Mouse (Mus musculus) granulocyte monocyte progenitor cell, adult 5-6 weeks (primary cell): Measurements from ENCODE around the gene Psme1. TPM values are rescaled to one million over a fixed set of nuclear protein-coding genes. Genes with fewer than 3 reads are reported as not detected.

Experiments used
- total RNA-seq, 2 experiments: library from RNA; stranded (forward) in 1 of 2; stranded (reverse) in 1 of 2; fragments of 200-712, 200-1000 nt in 1 of 2; fragments of >200 nt in 1 of 2; fragmentation: Nextera tagmentation in 1 of 2; gene quantifications; 2 replicates each; pipeline ENCODE4 v1.2.3; 2014 to 2017

Psme1 gene
- total RNA-seq, 2 experiments from 2014 or later, result 325 to 534 TPM

Other genes starting within 250 kb of the Psme1 start
Only the 30 nearest of the 31 such genes appear.
- gene Dhrs4, start 99.4 kb upstream of the Psme1 start, total RNA-seq (2014; fragmentation: Nextera tagmentation), result 47.9 and 63.5 TPM in 2 replicates
- gene Dhrs4, start 99.4 kb upstream of the Psme1 start, total RNA-seq (2017), result 50.5 and 61.6 TPM in 2 replicates
- not detected in 2 replicates for gene Carmil3, start 87.5 kb upstream of the Psme1 start, total RNA-seq (2014; fragmentation: Nextera tagmentation)
- not detected in 2 replicates for gene Carmil3, start 87.5 kb upstream of the Psme1 start, total RNA-seq (2017)
- gene Cpne6, start 67.7 kb upstream of the Psme1 start, total RNA-seq (2014; fragmentation: Nextera tagmentation), result not detected in 2 replicates
- not detected in 2 replicates for gene Cpne6, start 67.7 kb upstream of the Psme1 start, total RNA-seq (2017)
- gene Nrl, start 53.1 kb upstream of the Psme1 start, total RNA-seq (2014; fragmentation: Nextera tagmentation), result not detected in 2 replicates
- not detected in 2 replicates for gene Nrl, start 53.1 kb upstream of the Psme1 start, total RNA-seq (2017)
- gene Pck2, start 37.9 kb upstream of the Psme1 start, total RNA-seq (2014; fragmentation: Nextera tagmentation), result 29.0 and 38.0 TPM in 2 replicates
- 37.2 TPM in 2 replicates for gene Pck2, start 37.9 kb upstream of the Psme1 start, total RNA-seq (2017)
- 50.5 and 65.3 TPM in 2 replicates for gene Dcaf11, start 18.1 kb upstream of the Psme1 start, total RNA-seq (2014; fragmentation: Nextera tagmentation)
- gene Dcaf11, start 18.1 kb upstream of the Psme1 start, total RNA-seq (2017), result 58.3 and 58.7 TPM in 2 replicates
- 1.9 TPM in 1 of 2 replicates, not detected in the other for gene A730061H03Rik, start 17.7 kb upstream of the Psme1 start, total RNA-seq (2014; fragmentation: Nextera tagmentation)
- gene A730061H03Rik, start 17.7 kb upstream of the Psme1 start, total RNA-seq (2017), result 1.0 TPM in 1 of 2 replicates, not detected in the other
- not detected in 2 replicates for gene Fitm1, start 2.5 kb upstream of the Psme1 start, total RNA-seq (2014; fragmentation: Nextera tagmentation)
- gene Fitm1, start 2.5 kb upstream of the Psme1 start, total RNA-seq (2017), result 2.4 TPM in 1 of 2 replicates, not detected in the other
- 0.85 TPM in 1 of 2 replicates, not detected in the other for gene Emc9, start 7.2 kb downstream of the Psme1 start, total RNA-seq (2014; fragmentation: Nextera tagmentation)
- gene Emc9, start 7.2 kb downstream of the Psme1 start, total RNA-seq (2017), result 2.1 and 5.1 TPM in 2 replicates
- 330 and 352 TPM in 2 replicates for gene Psme2, start 13.0 kb downstream of the Psme1 start, total RNA-seq (2014; fragmentation: Nextera tagmentation)
- 225 and 247 TPM in 2 replicates for gene Psme2, start 13.0 kb downstream of the Psme1 start, total RNA-seq (2017)
- gene Rnf31, start 13.6 kb downstream of the Psme1 start, total RNA-seq (2014; fragmentation: Nextera tagmentation), result 20.1 and 21.9 TPM in 2 replicates
- gene Rnf31, start 13.6 kb downstream of the Psme1 start, total RNA-seq (2017), result 9.1 and 19.8 TPM in 2 replicates
- gene Irf9, start 25.4 kb downstream of the Psme1 start, total RNA-seq (2014; fragmentation: Nextera tagmentation), result 23.4 and 31.2 TPM in 2 replicates
- gene Irf9, start 25.4 kb downstream of the Psme1 start, total RNA-seq (2017), result 21.9 and 27.4 TPM in 2 replicates
- gene Rec8, start 39.9 kb downstream of the Psme1 start, total RNA-seq (2014; fragmentation: Nextera tagmentation), result 1.0 TPM in 1 of 2 replicates, not detected in the other
- gene Rec8, start 39.9 kb downstream of the Psme1 start, total RNA-seq (2017), result 0.26 TPM in 1 of 2 replicates, not detected in the other
- 47.3 and 49.7 TPM in 2 replicates for gene Ipo4, start 57.8 kb downstream of the Psme1 start, total RNA-seq (2014; fragmentation: Nextera tagmentation)
- gene Ipo4, start 57.8 kb downstream of the Psme1 start, total RNA-seq (2017), result 14.3 and 25.5 TPM in 2 replicates
- 8.5 and 9.1 TPM in 2 replicates for gene Gm49378, start 59.8 kb downstream of the Psme1 start, total RNA-seq (2014; fragmentation: Nextera tagmentation)
- gene Gm49378, start 59.8 kb downstream of the Psme1 start, total RNA-seq (2017), result 3.5 and 4.0 TPM in 2 replicates
- 35.0 and 59.0 TPM in 2 replicates for gene Tm9sf1, start 65.7 kb downstream of the Psme1 start, total RNA-seq (2014; fragmentation: Nextera tagmentation)
- gene Tm9sf1, start 65.7 kb downstream of the Psme1 start, total RNA-seq (2017), result 48.6 and 52.9 TPM in 2 replicates
- gene Tssk4, start 72.1 kb downstream of the Psme1 start, total RNA-seq (2014; fragmentation: Nextera tagmentation), result 3.0 TPM in 1 of 2 replicates, not detected in the other
- 1.1 TPM in 1 of 2 replicates, not detected in the other for gene Tssk4, start 72.1 kb downstream of the Psme1 start, total RNA-seq (2017)
- 22.9 and 29.3 TPM in 2 replicates for gene Mdp1, start 82.4 kb downstream of the Psme1 start, total RNA-seq (2014; fragmentation: Nextera tagmentation)
- 21.5 and 22.6 TPM in 2 replicates for gene Mdp1, start 82.4 kb downstream of the Psme1 start, total RNA-seq (2017)
- gene Gmpr2, start 93.8 kb downstream of the Psme1 start, total RNA-seq (2014; fragmentation: Nextera tagmentation), result 33.9 and 37.7 TPM in 2 replicates
- gene Gmpr2, start 93.8 kb downstream of the Psme1 start, total RNA-seq (2017), result 47.1 and 57.0 TPM in 2 replicates
- 364 and 474 TPM in 2 replicates for gene Nedd8, start 94.0 kb downstream of the Psme1 start, total RNA-seq (2014; fragmentation: Nextera tagmentation)
- gene Nedd8, start 94.0 kb downstream of the Psme1 start, total RNA-seq (2017), result 274 and 353 TPM in 2 replicates
- gene Tinf2, start 103.7 kb downstream of the Psme1 start, total RNA-seq (2014; fragmentation: Nextera tagmentation), result 19.0 and 24.0 TPM in 2 replicates
- 25.7 and 27.0 TPM in 2 replicates for gene Tinf2, start 103.7 kb downstream of the Psme1 start, total RNA-seq (2017)
- 0.85 and 1.8 TPM in 2 replicates for gene Tgm1, start 135.8 kb downstream of the Psme1 start, total RNA-seq (2014; fragmentation: Nextera tagmentation)
- gene Tgm1, start 135.8 kb downstream of the Psme1 start, total RNA-seq (2017), result 1.4 and 4.3 TPM in 2 replicates
- 17.9 and 20.4 TPM in 2 replicates for gene Rabggta, start 144.1 kb downstream of the Psme1 start, total RNA-seq (2014; fragmentation: Nextera tagmentation)
- 8.5 and 12.8 TPM in 2 replicates for gene Rabggta, start 144.1 kb downstream of the Psme1 start, total RNA-seq (2017)
- gene Dhrs1, start 167.6 kb downstream of the Psme1 start, total RNA-seq (2014; fragmentation: Nextera tagmentation), result 54.7 and 67.7 TPM in 2 replicates
- gene Dhrs1, start 167.6 kb downstream of the Psme1 start, total RNA-seq (2017), result 18.0 and 30.7 TPM in 2 replicates
- gene Nop9, start 167.6 kb downstream of the Psme1 start, total RNA-seq (2014; fragmentation: Nextera tagmentation), result 30.9 and 36.6 TPM in 2 replicates
- gene Nop9, start 167.6 kb downstream of the Psme1 start, total RNA-seq (2017), result 35.7 and 38.6 TPM in 2 replicates
- not detected in 2 replicates for gene Cideb, start 180.3 kb downstream of the Psme1 start, total RNA-seq (2014; fragmentation: Nextera tagmentation)
- gene Cideb, start 180.3 kb downstream of the Psme1 start, total RNA-seq (2017), result not detected in 2 replicates
- 0.56 and 2.1 TPM in 2 replicates for gene Ltb4r2, start 183.3 kb downstream of the Psme1 start, total RNA-seq (2014; fragmentation: Nextera tagmentation)
- gene Ltb4r2, start 183.3 kb downstream of the Psme1 start, total RNA-seq (2017), result 0.34 TPM in 1 of 2 replicates, not detected in the other
- 19.4 and 23.3 TPM in 2 replicates for gene Ltb4r1, start 187.8 kb downstream of the Psme1 start, total RNA-seq (2014; fragmentation: Nextera tagmentation)
- 19.8 and 25.8 TPM in 2 replicates for gene Ltb4r1, start 187.8 kb downstream of the Psme1 start, total RNA-seq (2017)
- not detected in 2 replicates for gene Adcy4, start 206.0 kb downstream of the Psme1 start, total RNA-seq (2014; fragmentation: Nextera tagmentation)
- not detected in 2 replicates for gene Adcy4, start 206.0 kb downstream of the Psme1 start, total RNA-seq (2017)
- gene Ripk3, start 210.7 kb downstream of the Psme1 start, total RNA-seq (2014; fragmentation: Nextera tagmentation), result 104 and 157 TPM in 2 replicates
- gene Ripk3, start 210.7 kb downstream of the Psme1 start, total RNA-seq (2017), result 40.9 and 42.4 TPM in 2 replicates